Mouse (Mus musculus): ENCODE data around the gene Ctdsp2.

DNA sequence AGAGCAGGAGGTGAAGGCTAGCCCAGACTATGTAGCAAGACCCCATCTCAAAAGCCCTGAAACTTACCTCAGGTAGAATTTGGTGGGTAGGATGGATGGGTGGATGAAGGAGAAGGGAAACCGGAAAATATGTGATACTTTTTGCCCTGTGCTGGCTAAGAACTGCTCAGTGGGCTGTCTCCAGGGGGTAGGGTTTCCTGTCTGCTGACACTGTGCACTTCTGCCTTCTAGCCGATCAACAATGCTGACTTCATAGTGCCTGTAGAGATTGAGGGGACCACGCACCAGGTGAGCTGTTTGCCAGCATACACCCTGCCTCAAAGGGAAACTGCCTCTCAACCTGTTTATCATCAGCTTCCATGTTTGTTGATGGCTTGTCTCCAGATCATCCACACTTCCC, 15.1 kb downstream of the Ctdsp2 start:
- no peak for TF ChIP-seq CTCF (conservative IDR thresholded peaks at IDR 0.05; ENCODE audit: insufficient read depth, insufficient read length, low read depth, low read length)
- no peak for TF ChIP-seq POLR2A (IDR thresholded peaks at IDR 0.05; ENCODE audit: low read depth, low read length)
